Mouse (Mus musculus) cerebellum, postnatal 10 days (tissue): ENCODE measurements at regions not wholly inside any gene's neighbourhood (a gene's known extent, or its start where the extent isn't known, plus 50 kb on each side); places are given as distances from the start of the nearest gene placed in this dataset.

Source experiments
- DNase-seq, 2 experiments: peaks; one replicate each; pipeline ENCODE4 v3.0.0; 2021; ENCODE audit warnings: mixed read lengths in 2 of 2

DNA sequence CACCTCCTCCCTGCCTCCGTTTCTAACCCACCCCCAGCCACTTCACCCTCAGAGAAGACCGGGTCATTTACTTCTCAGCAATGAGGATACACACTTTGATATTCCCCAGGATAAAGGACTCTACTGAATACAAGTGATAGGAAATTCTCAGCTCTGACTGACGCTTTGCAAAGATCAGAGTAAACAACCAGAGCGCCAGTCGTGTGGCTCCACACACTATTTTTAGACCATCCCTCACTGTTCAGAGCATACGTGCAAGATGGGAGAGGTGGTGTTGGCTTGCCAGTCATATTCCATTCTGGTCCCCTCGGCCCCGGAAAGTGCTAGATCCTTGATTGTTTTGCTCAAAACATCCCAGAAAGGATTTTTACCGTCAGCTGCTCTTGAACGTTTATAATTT, 266.8 kb upstream of the Zfp637 start:
- no peak for DNase-seq

- no peak for DNase-seq
Observed at GRCm38 (mm10) chr6:117575057-117575456, 265.9 kb upstream of the Zfp637 start.

DNA sequence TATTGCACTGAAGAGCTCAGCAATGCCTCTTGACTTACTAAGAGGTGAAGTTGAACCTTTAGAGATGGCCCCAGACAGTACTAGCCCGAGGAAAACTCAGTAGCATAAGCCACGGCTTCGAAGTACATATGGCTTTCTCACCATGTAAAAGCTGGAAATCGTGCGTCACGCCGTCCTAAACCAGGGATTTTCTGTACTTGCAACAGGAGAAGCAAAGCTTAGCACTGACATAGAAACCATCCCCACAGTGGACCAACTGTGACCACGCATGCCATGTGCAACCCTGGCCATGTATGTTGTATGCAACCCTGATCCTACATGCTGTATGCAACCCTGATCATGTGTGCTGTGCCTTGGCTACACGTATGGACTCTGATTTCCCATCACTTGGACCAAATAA, 265.0 kb upstream of the Zfp637 start:
- no peak for DNase-seq

DNA sequence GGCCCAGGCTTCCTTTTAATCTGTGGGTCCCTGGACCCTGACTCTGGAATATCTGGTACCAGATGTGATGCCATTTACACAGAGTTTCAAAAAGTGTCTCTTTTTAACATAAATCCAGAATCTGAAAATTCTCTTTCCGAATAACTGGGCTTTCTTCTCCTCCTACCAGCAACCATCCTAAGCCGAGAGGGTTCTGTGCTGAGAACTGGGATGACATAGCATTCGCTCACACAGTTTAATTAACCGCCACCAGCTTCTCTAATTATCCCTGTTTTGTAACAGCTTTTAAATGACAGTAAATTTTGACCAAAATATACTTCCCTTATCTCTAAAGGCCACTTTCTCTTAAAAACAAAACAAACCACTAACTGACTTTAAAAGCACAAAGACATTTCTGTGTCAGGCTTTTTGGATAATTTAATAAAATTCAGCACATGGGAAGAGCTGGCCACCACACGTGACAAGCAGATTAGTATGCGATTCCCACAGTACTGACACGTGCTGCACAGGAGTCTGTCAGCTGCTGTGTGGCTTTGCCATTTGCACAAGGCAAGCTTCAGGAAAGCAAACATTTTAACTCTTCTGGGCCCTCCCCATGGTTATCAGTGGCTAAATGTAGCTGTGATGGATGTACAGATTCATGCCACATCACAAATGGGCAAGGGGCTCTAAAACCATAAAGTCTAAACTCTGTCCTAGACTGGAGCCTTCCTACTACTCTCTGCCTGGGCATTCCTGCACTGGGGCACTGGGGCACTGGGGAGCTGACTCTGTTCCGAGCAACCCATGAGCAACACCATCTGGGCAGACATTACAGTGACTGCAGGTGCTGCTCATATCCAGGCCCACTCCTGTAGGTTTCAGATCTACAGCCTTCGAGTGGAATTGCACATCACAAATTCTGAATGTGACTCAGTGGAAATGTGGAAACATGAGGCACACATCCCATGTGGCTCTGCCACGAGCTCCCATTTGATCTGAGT, 263.1 kb upstream of the Zfp637 start:
- no peak for DNase-seq

DNA sequence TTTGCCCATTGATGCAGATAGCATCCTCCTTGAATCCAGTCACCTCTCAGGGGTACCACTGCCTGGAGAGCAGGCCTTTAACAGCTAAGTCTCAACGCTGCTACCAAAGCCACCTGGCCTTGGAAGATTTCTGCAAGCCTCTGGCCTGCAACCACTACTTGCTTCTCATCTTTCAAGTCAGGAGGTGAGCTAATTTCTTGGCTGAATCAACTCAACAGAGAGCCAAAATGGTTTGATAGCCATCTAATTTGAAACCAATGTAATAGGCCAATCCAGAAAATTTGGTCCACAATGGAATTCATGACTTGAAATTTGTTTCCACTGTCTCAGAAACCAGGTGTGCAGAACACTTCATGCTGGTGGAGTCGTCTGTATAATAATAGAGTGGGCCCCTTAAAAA, 260.0 kb upstream of the Zfp637 start:
- no peak for DNase-seq

DNA sequence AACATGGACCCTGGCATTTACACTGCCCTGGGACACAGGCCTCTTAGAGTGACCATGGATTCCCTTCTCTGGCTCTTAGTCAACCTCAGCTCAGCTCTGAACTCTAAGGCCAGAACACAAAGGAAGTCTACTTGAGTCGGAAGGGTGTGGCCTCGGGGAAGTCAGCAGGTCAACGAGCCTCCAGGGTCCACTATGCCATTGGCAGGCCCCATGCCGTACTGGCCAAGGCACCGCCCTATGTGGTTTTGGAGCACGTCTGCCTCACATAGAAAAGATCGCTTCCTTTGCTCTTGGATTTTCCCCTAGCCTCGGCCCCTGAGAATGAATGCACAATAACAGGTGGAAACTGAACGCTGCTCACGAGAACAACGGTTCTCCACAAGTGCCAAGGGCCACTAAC, 257.9 kb upstream of the Zfp637 start:
- no peak for DNase-seq

- DNase-seq: no peak
Observed at GRCm38 (mm10) chr6:117584563-117584962, 256.4 kb upstream of the Zfp637 start.

DNA sequence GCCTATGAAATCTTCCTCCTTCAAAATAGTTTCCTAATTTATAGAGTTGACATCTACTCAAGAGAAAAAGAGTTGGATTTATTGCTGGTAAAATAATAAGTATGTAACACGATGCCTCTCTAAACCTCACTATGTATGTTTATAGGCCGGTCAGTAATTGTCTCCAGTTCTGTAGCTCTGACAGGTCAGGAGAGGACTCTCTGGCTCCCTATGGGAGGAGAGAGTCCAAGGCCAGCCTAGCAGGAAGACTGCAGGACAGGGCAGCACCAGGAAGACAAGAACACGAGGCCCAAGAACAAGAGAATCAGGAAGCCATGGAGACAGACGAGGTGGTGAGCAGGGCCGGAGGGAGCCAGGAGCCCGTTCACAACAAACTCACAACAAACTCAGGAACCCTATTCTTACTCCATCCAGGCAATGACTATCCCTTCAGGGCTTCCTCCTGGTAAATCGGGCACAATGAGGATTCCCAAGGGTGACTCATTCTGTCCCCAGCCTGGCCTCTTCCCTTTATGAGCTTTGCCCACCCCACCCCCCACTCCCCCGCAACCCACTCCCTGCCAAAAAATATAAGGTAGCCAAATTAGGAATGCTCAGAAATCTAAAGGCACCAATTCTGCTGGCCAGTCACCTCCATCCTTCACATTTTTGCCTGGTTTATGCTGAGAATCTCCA, 244.7 kb upstream of the Zfp637 start:
- no peak for DNase-seq

GRCm38 (mm10) chr6:117604834-117605233, 236.1 kb upstream of the Zfp637 start:
- DNase-seq: no peak

- no peak for DNase-seq
Observed at GRCm38 (mm10) chr6:117605685-117606084, 235.3 kb upstream of the Zfp637 start.

GRCm38 (mm10) chr6:117606211-117606610, 234.8 kb upstream of the Zfp637 start:
- DNase-seq: no peak

- DNase-seq: no peak
Observed at GRCm38 (mm10) chr6:117607023-117607422, 234.0 kb upstream of the Zfp637 start.

DNA sequence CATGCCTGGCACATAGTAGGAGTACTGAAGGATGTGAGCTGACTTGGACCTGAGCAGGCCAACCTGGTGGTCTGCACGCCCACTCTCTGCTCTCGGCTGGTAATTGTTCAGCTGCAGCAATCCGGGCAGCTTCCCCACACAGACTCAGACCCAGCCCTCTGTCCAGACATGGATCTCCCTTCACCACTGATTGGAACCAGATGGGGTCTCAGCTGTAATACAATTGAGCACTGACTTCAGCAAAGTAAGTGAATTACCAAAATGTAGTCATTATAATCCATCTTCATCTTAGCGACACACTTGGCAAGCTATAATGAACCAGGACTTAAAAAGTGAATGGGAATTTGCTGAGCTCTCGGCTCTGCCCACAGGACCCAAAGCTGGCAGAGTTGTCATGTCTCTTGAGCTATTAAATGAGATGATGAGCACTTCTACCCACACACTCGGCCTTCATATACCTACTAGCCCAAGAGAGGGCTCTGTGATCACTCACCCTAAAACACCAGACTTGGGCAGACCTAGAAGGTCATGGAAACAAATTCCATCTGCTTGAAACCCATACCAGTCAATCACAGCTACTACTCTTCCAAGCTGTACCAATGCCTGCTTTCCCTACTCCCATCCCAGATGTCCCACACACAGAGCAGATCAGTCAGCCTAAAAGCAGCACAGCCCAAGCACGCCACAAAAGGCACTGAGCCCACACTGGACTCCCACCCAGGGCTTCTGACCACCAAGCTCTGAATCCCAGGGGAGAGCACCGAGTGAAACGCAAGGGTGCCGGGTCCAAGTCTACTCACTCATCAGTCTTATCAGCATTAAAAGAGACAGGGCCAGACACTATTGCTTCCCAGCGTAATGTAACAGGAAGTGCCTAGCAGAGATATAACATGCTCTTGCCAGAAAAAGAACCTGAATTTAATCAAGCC, 231.2 kb upstream of the Zfp637 start:
- no peak for DNase-seq

DNA sequence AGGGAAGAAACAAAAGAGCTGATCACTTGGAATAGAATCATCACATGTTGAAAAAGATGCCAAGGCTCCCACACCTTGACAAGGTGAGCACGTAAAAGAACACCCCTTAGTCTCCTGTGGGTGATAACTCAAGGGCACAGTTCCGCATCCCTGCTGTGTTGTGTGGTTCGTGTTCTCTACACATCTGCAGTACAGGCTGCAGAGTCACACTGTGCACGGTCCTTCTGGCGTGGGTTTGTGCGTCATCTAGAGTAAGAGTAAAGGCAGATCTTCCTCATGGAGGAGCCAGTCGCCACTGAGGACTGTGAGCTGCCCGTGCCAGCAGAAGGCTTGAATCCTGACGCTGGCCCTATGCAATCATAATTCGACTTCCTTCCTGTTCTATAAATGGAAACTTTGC, 229.7 kb upstream of the Zfp637 start:
- no peak for DNase-seq

GRCm38 (mm10) chr6:117611965-117612364, 229.0 kb upstream of the Zfp637 start:
- DNase-seq: no peak

DNA sequence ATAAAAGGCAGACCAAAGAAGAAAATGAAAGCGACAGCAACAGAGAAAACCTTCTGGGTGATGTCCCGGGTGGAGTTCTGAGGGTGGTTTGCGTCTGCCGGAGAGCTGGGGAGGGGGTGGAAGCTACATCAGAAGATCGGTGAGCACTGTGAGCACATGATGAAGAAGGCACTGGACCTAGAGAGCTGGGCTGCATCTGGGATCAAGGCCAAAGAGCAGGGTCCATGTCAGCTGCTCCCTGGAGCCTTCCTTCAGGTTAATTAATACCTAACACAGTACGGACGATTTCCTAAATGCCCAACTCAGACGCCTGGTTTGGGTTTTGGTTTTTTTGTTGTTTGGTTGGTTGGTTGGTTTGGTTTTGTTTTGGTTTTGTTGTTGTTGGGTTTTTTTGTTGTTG, 228.6 kb upstream of the Zfp637 start:
- DNase-seq: peak; percentile 33 to 38

- DNase-seq: peak; percentile 19 to 22
Observed at GRCm38 (mm10) chr6:117613656-117614350, 227.2 kb upstream of the Zfp637 start.

DNA sequence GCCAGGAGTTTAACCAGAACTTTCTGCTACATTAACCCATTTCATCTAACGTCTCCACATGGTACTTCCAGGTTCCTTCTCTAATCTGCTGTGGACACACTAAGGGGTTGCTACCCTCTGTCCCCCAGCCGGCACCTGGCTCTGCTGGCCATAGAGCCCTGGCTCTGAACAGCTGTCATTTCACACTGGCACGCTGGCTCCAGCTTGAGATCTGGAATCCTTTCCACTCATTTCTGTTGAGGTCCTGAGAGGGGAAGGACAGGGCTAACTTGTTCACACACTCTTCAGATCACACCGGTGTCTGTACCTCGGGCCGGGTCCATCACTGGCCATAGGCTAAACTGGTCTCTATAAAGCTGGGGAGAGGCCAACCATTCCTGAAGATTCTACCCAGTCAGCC, 226.6 kb upstream of the Zfp637 start:
- peak; percentile 25 to 45 for DNase-seq

- DNase-seq: no peak
Observed at GRCm38 (mm10) chr6:117617168-117617567, 223.8 kb upstream of the Zfp637 start.

DNA sequence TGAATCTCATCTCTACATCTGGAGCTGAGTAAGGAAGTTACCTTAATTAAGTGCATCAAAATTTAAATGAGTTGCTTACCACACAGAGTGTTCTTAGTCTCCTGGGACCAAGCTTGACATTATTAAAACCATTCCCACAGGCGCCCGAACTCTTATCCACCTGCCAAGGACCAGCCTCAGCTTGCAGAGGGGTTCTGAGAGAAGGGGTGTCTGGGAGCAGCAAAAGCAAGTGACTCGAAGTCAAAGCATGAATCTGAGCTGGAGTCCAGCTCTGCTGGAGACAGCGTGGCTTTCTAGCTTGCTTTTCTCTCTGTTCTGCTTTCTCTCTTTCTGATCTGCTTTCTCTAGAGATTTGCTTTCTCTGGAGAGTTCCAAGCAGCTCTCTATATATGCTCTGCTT, 223.0 kb upstream of the Zfp637 start:
- DNase-seq: no peak

DNA sequence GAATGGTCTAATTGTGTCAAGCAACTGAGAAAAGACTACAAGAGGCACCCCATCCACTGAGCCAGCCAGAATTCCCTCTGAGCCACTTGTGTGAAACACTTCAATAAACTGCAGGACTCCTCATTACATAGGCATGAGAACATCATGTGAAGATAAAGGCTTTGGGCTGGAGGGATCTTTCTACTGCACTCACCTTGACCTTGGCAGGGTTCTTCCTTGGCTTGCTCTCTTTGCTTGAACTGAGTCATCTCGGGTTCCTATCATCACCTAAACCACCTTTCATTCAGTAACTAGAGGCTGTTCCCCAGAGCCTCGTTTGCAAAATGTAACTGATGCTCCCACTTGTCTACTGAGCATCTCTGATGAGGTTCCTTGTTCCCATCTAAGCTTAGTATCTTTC, 221.4 kb upstream of the Zfp637 start:
- DNase-seq: no peak

DNA sequence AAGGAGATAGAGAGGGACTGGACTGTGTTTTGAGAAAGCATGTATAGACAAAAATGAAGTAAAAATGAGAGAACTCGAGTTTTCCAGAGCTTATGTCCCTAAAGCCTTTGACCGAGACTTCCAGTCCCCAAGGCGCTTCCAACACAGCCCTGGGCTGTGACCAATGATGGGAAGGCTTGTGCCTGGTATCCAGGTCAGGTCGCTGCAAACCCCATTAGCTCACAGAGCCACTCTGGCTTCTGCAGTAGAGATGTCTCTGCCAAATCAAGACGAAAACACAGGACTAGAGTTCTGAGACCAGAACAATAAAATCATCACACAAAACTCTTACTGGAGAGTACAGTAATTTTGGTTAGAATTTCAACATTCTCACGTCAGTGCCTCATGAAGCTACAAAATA, 218.5 kb upstream of the Zfp637 start:
- no peak for DNase-seq
